Mouse (Mus musculus): ENCODE measurements around the gene Ano6.

The Ano6 gene

GRCm38 (mm10) chr15:95790529-95791071 lies at the start of gene Ano6:
TSS of gene Ano6 (plus strand) at chr15:95790843.
- POLR2A ChIA-PET: interaction anchor here in 3 of 4 experiments (0.5 to 2.1 kb wide), 30 partner anchors 8 to 912 kb away, joined by 3 to 16 read pairs (median 4); no protein-coding TSS in a partner anchor
- CTCF ChIA-PET: interaction anchor here in 3 of 4 experiments (0.5 to 1.7 kb wide), 8 partner anchors 10 to 1146 kb away, joined by 3 to 6 read pairs (median 3); no protein-coding TSS in a partner anchor

GRCm38 (mm10) chr15:95742955-95743354 lies 47.7 kb upstream of the Ano6 start:
- ChIA-PET CTCF (interaction anchor here (1.0 to 2.0 kb wide), 5 partner anchors 17 to 19 kb away, joined by 3 to 7 read pairs (median 5); no protein-coding TSS in a partner anchor), POLR2A (interaction anchor here in 1 of 4 experiments (0.6 kb wide), 1 partner anchor 139 kb away, joined by 3 read pairs; no protein-coding TSS in a partner anchor)

GRCm38 (mm10) chr15:95743856-95744255 lies 46.8 kb upstream of the Ano6 start:
- ChIA-PET CTCF (interaction anchor here in 1 of 4 experiments (0.5 kb wide), 1 partner anchor 439 kb away, joined by 8 read pairs; no protein-coding TSS in a partner anchor), POLR2A (no interaction called here)

- POLR2A ChIA-PET: interaction anchor here in 1 of 4 experiments (0.6 kb wide), 1 partner anchor 995 kb away, joined by 3 read pairs; no protein-coding TSS in a partner anchor
- CTCF ChIA-PET: interaction anchor here in 1 of 4 experiments (1.1 to 2.2 kb wide), 2 partner anchors 18 to 20 kb away, joined by 4 to 5 read pairs; no protein-coding TSS in a partner anchor
Observed at GRCm38 (mm10) chr15:95745346-95746106, 45.1 kb upstream of the Ano6 start.

- ChIA-PET POLR2A (no interaction called here), CTCF (interaction anchor here in 1 of 4 experiments (2.2 kb wide), 1 partner anchor 17 kb away, joined by 5 read pairs; no protein-coding TSS in a partner anchor)
Observed at GRCm38 (mm10) chr15:95746513-95746912, 44.1 kb upstream of the Ano6 start.

- ChIA-PET POLR2A (no interaction called here), CTCF (interaction anchor here in 1 of 4 experiments (2.2 kb wide), 1 partner anchor 16 kb away, joined by 5 read pairs; no protein-coding TSS in a partner anchor)
Observed at GRCm38 (mm10) chr15:95746955-95747931, 43.4 kb upstream of the Ano6 start.

GRCm38 (mm10) chr15:95749216-95749615 lies 41.4 kb upstream of the Ano6 start:
- ChIA-PET CTCF (no interaction called here), POLR2A (no interaction called here)

- POLR2A ChIA-PET: no interaction called here
- CTCF ChIA-PET: interaction anchor here in 2 of 4 experiments (0.8 to 1.3 kb wide), 3 partner anchors 13 to 26 kb away, joined by 3 to 4 read pairs (median 4); no protein-coding TSS in a partner anchor
Observed at GRCm38 (mm10) chr15:95750038-95750437, 40.6 kb upstream of the Ano6 start.

- POLR2A ChIA-PET: no interaction called here
- CTCF ChIA-PET: no interaction called here
Observed at GRCm38 (mm10) chr15:95751832-95752676, 38.6 kb upstream of the Ano6 start.

- CTCF ChIA-PET: no interaction called here
- POLR2A ChIA-PET: no interaction called here
Observed at GRCm38 (mm10) chr15:95752677-95753019, 38.0 kb upstream of the Ano6 start.

- POLR2A ChIA-PET: no interaction called here
- CTCF ChIA-PET: no interaction called here
Observed at GRCm38 (mm10) chr15:95753031-95753430, 37.6 kb upstream of the Ano6 start.

- POLR2A ChIA-PET: interaction anchor here in 1 of 4 experiments (0.9 kb wide), 1 partner anchor 650 kb away, joined by 4 read pairs; no protein-coding TSS in a partner anchor
- CTCF ChIA-PET: interaction anchor here in 1 of 4 experiments (0.6 kb wide), 1 partner anchor 9 kb away, joined by 3 read pairs; no protein-coding TSS in a partner anchor
Observed at GRCm38 (mm10) chr15:95757169-95757568, 33.5 kb upstream of the Ano6 start.

- POLR2A ChIA-PET: interaction anchor here in 1 of 4 experiments (0.9 kb wide), 1 partner anchor 650 kb away, joined by 4 read pairs; no protein-coding TSS in a partner anchor
- CTCF ChIA-PET: interaction anchor here in 1 of 4 experiments (0.5 kb wide), 1 partner anchor 13 kb away, joined by 3 read pairs; no protein-coding TSS in a partner anchor
Observed at GRCm38 (mm10) chr15:95758069-95758468, 32.6 kb upstream of the Ano6 start.

- POLR2A ChIA-PET: no interaction called here
- CTCF ChIA-PET: interaction anchor here in 2 of 4 experiments (0.7 to 1.0 kb wide), 2 partner anchors 33 kb away, joined by 3 to 4 read pairs; no protein-coding TSS in a partner anchor
Observed at GRCm38 (mm10) chr15:95758696-95759434, 31.8 kb upstream of the Ano6 start.

- POLR2A ChIA-PET: no interaction called here
- CTCF ChIA-PET: interaction anchor here in 2 of 4 experiments (0.7 to 1.0 kb wide), 3 partner anchors 30 to 34 kb away, joined by 3 to 4 read pairs (median 3); no protein-coding TSS in a partner anchor
Observed at GRCm38 (mm10) chr15:95759857-95760256, 30.8 kb upstream of the Ano6 start.

- POLR2A ChIA-PET: no interaction called here
Observed at GRCm38 (mm10) chr15:95761420-95761819, 29.2 kb upstream of the Ano6 start.

More at GRCm38 (mm10) chr15:95761420-95761819, 29.2 kb upstream of the Ano6 start:
- CTCF ChIA-PET: no interaction called here
